Mouse (Mus musculus): Measurements from ENCODE around the gene Zfp382. TPM values are rescaled to one million over a fixed set of nuclear protein-coding genes. Genes with fewer than 3 reads are reported as not detected.

Gene Zfp382
- total and polyA plus RNA-seq, 2 experiments from 2014 or later, result 12.7 to 13.2 TPM

DNA sequence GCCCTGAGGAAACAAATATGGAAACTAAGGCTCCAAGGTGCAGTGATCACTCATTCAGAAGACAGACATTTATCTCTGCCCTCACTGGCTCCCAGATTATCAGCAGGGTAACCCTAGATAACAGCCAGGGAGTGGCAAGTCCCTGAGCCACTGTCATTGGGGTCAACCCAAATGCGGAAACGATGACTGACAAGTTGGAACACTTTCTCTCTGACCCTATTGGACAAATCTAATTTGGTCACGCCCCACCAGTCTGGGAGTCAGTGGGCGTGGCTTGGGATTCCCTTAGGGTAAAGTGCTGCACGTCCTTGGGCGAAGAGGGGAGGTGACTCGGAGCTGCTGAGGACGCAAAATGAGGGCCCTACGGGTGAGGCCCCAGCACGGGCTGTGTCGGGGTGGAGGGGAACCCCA, 62.1 kb downstream of the Zfp382 start, which contains the start of gene Cox7a1:
TSS of gene Cox7a1 (plus strand) at position 266 of the 411 bp plus-strand sequence.
- ATAC-seq (peak; percentile 56), DNase-seq (ENCODE audit: low spot score) (peak; percentile 74)
- Histone ChIP-seq H3K36me3 (ENCODE audit: insufficient read depth, low read length) (peaks cover 34% of the 10 kb centered on the region), H3K27ac (no peak within 1 kb of the TSS), H3K9ac (replicated peaks; ENCODE audit: low read length) (no peak within 1 kb of the TSS), H3K4me1 (ENCODE audit: insufficient read depth, low read length) (peaks cover 3% of the 10 kb centered on the region; the same call in 1 of the 2 replicates), H3K4me2 (ENCODE audit: low read depth, low read length) (peak within 1 kb of the TSS; percentile 50), H3K27me3 (ENCODE audit: insufficient read depth, low read length) (no peaks in the 10 kb centered on the region), H3K4me3 (ENCODE audit: low read length) (peak within 1 kb of the TSS; percentile 15), H3K9me3 (ENCODE audit: low read length) (no peaks in the 10 kb centered on the region)
- no peak for TF ChIP-seq CTCF (IDR thresholded peaks at IDR 0.05; ENCODE audit: low read depth)
- WGBS, result 3% methylated on average over 11 of the region's 11 CpGs

Small RNA genes within 50 kb of the gene (microRNA-seq; reads per million reads assigned to microRNA genes)
- gene Gm23368, result 0 reads per million in 2 experiments

Other genes with a start within 250 kb of the Zfp382 start
- gene Zfp27, start 215.4 kb upstream of the Zfp382 start, total RNA-seq (2014; rRNA removed), result 16.1 and 16.8 TPM in 2 replicates
- 6.9 and 7.8 TPM in 2 replicates for gene Zfp27, start 215.4 kb upstream of the Zfp382 start, polyA plus RNA-seq (2015; fragmentation: Nextera tagmentation; extraction: Ambion mirVana)
- gene Zfp383, start 213.7 kb upstream of the Zfp382 start, total RNA-seq (2014; rRNA removed), result 5.8 and 6.6 TPM in 2 replicates
- 4.1 and 4.8 TPM in 2 replicates for gene Zfp383, start 213.7 kb upstream of the Zfp382 start, polyA plus RNA-seq (2015; fragmentation: Nextera tagmentation; extraction: Ambion mirVana)
- 7.9 and 10.1 TPM in 2 replicates for gene Zfp74, start 167.9 kb upstream of the Zfp382 start, total RNA-seq (2014; rRNA removed)
- 13.1 and 14.6 TPM in 2 replicates for gene Zfp74, start 167.9 kb upstream of the Zfp382 start, polyA plus RNA-seq (2015; fragmentation: Nextera tagmentation; extraction: Ambion mirVana)
- 6.4 and 6.7 TPM in 2 replicates for gene Zfp568, start 138.0 kb upstream of the Zfp382 start, total RNA-seq (2014; rRNA removed)
- 2.8 and 3.5 TPM in 2 replicates for gene Zfp568, start 138.0 kb upstream of the Zfp382 start, polyA plus RNA-seq (2015; fragmentation: Nextera tagmentation; extraction: Ambion mirVana)
- 8.4 and 10.1 TPM in 2 replicates for gene Zfp14, start 70.6 kb upstream of the Zfp382 start, total RNA-seq (2014; rRNA removed)
- 5.9 and 6.7 TPM in 2 replicates for gene Zfp14, start 70.6 kb upstream of the Zfp382 start, polyA plus RNA-seq (2015; fragmentation: Nextera tagmentation; extraction: Ambion mirVana)
- gene Zfp82, start 49.0 kb upstream of the Zfp382 start, total RNA-seq (2014; rRNA removed), result 2.8 and 5.4 TPM in 2 replicates
- 4.0 and 4.2 TPM in 2 replicates for gene Zfp82, start 49.0 kb upstream of the Zfp382 start, polyA plus RNA-seq (2015; fragmentation: Nextera tagmentation; extraction: Ambion mirVana)
- gene Gm26920, start 31.5 kb upstream of the Zfp382 start, total RNA-seq (2014; rRNA removed), result not detected in 2 replicates
- gene Gm26920, start 31.5 kb upstream of the Zfp382 start, polyA plus RNA-seq (2015; fragmentation: Nextera tagmentation; extraction: Ambion mirVana), result 1.6 and 2.5 TPM in 2 replicates
- gene Zfp566, start 31.4 kb upstream of the Zfp382 start, total RNA-seq (2014; rRNA removed), result 2.3 and 2.8 TPM in 2 replicates
- gene Zfp566, start 31.4 kb upstream of the Zfp382 start, polyA plus RNA-seq (2015; fragmentation: Nextera tagmentation; extraction: Ambion mirVana), result 13.7 and 15.5 TPM in 2 replicates
- gene Zfp260, start 27.2 kb upstream of the Zfp382 start, total RNA-seq (2014; rRNA removed), result 26.8 and 27.4 TPM in 2 replicates
- gene Zfp260, start 27.2 kb upstream of the Zfp382 start, polyA plus RNA-seq (2015; fragmentation: Nextera tagmentation; extraction: Ambion mirVana), result 47.7 and 49.4 TPM in 2 replicates
- 40.6 and 46.4 TPM in 2 replicates for gene Zfp146, start 47.8 kb downstream of the Zfp382 start, total RNA-seq (2014; rRNA removed)
- gene Zfp146, start 47.8 kb downstream of the Zfp382 start, polyA plus RNA-seq (2015; fragmentation: Nextera tagmentation; extraction: Ambion mirVana), result 10.0 and 10.2 TPM in 2 replicates
- gene Cox7a1, start 62.2 kb downstream of the Zfp382 start, total RNA-seq (2014; rRNA removed), result not detected in 2 replicates
- gene Cox7a1, start 62.2 kb downstream of the Zfp382 start, polyA plus RNA-seq (2015; fragmentation: Nextera tagmentation; extraction: Ambion mirVana), result 8.1 and 9.7 TPM in 2 replicates
- gene Capns1, start 76.9 kb downstream of the Zfp382 start, total RNA-seq (2014; rRNA removed), result 289 and 322 TPM in 2 replicates
- 83.8 and 84.6 TPM in 2 replicates for gene Capns1, start 76.9 kb downstream of the Zfp382 start, polyA plus RNA-seq (2015; fragmentation: Nextera tagmentation; extraction: Ambion mirVana)
- 65.9 and 98.4 TPM in 2 replicates for gene Polr2i, start 110.0 kb downstream of the Zfp382 start, total RNA-seq (2014; rRNA removed)
- 177 and 189 TPM in 2 replicates for gene Polr2i, start 110.0 kb downstream of the Zfp382 start, polyA plus RNA-seq (2015; fragmentation: Nextera tagmentation; extraction: Ambion mirVana)
- gene Tbcb, start 110.3 kb downstream of the Zfp382 start, total RNA-seq (2014; rRNA removed), result 123 and 129 TPM in 2 replicates
- gene Tbcb, start 110.3 kb downstream of the Zfp382 start, polyA plus RNA-seq (2015; fragmentation: Nextera tagmentation; extraction: Ambion mirVana), result 466 and 473 TPM in 2 replicates
- not detected in 2 replicates for gene Ovol3, start 113.8 kb downstream of the Zfp382 start, total RNA-seq (2014; rRNA removed)
- gene Ovol3, start 113.8 kb downstream of the Zfp382 start, polyA plus RNA-seq (2015; fragmentation: Nextera tagmentation; extraction: Ambion mirVana), result not detected in 2 replicates
- 1.0 TPM in 1 of 2 replicates, not detected in the other for gene Thap8, start 158.2 kb downstream of the Zfp382 start, total RNA-seq (2014; rRNA removed)
- 0.52 and 0.76 TPM in 2 replicates for gene Thap8, start 158.2 kb downstream of the Zfp382 start, polyA plus RNA-seq (2015; fragmentation: Nextera tagmentation; extraction: Ambion mirVana)
- gene Wdr62, start 158.5 kb downstream of the Zfp382 start, total RNA-seq (2014; rRNA removed), result 4.3 and 7.0 TPM in 2 replicates
- gene Wdr62, start 158.5 kb downstream of the Zfp382 start, polyA plus RNA-seq (2015; fragmentation: Nextera tagmentation; extraction: Ambion mirVana), result 3.7 and 4.0 TPM in 2 replicates
- gene Clip3, start 169.8 kb downstream of the Zfp382 start, total RNA-seq (2014; rRNA removed), result 144 and 172 TPM in 2 replicates
- 106 and 118 TPM in 2 replicates for gene Clip3, start 169.8 kb downstream of the Zfp382 start, polyA plus RNA-seq (2015; fragmentation: Nextera tagmentation; extraction: Ambion mirVana)
- gene Alkbh6, start 186.8 kb downstream of the Zfp382 start, total RNA-seq (2014; rRNA removed), result 75.4 and 116 TPM in 2 replicates
- gene Alkbh6, start 186.8 kb downstream of the Zfp382 start, polyA plus RNA-seq (2015; fragmentation: Nextera tagmentation; extraction: Ambion mirVana), result 129 and 131 TPM in 2 replicates
- gene Syne4, start 192.9 kb downstream of the Zfp382 start, total RNA-seq (2014; rRNA removed), result 13.2 and 16.5 TPM in 2 replicates
- gene Syne4, start 192.9 kb downstream of the Zfp382 start, polyA plus RNA-seq (2015; fragmentation: Nextera tagmentation; extraction: Ambion mirVana), result 11.4 and 12.6 TPM in 2 replicates
- gene E130208F15Rik, start 199.8 kb downstream of the Zfp382 start, total RNA-seq (2014; rRNA removed), result 1.8 TPM in 1 of 2 replicates, not detected in the other
- gene E130208F15Rik, start 199.8 kb downstream of the Zfp382 start, polyA plus RNA-seq (2015; fragmentation: Nextera tagmentation; extraction: Ambion mirVana), result 0.79 TPM in 1 of 2 replicates, not detected in the other
- 12.9 and 14.7 TPM in 2 replicates for gene Sdhaf1, start 202.0 kb downstream of the Zfp382 start, total RNA-seq (2014; rRNA removed)
- 17.8 and 19.3 TPM in 2 replicates for gene Sdhaf1, start 202.0 kb downstream of the Zfp382 start, polyA plus RNA-seq (2015; fragmentation: Nextera tagmentation; extraction: Ambion mirVana)
- gene Lrfn3, start 240.8 kb downstream of the Zfp382 start, total RNA-seq (2014; rRNA removed), result 45.9 and 47.4 TPM in 2 replicates
- 17.5 and 18.1 TPM in 2 replicates for gene Lrfn3, start 240.8 kb downstream of the Zfp382 start, polyA plus RNA-seq (2015; fragmentation: Nextera tagmentation; extraction: Ambion mirVana)